Mouse (Mus musculus): ENCODE data around the gene Prss46.

The Prss46 gene

DNA sequence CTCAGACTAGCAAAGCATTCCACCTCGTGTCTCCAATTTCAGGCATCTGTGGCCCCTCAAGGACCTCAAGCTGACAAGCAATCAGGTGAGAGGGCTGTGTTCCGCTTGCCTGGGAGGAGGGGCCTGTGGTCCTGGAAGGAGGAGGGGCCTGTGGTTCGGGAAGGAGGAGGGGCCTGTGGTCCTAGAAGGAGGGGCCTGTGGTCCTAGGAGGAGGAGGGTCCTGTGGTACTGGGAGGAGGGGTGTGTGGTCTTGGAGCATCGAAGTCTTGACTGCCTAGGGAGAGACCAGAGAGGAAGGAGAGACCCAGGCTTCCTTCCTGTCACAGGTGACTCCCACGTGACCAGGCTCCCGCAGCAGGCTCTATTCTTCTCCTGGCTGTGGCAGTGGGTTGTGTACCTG is 52.3 kb downstream of the Prss46 start:
- DNase-seq (ENCODE audit: low spot score): no peak

- no peak for DNase-seq (ENCODE audit: low spot score)
These were observed 55.2 kb downstream of the Prss46 start for GRCm38 (mm10) chr9:110899451-110900008.

DNA sequence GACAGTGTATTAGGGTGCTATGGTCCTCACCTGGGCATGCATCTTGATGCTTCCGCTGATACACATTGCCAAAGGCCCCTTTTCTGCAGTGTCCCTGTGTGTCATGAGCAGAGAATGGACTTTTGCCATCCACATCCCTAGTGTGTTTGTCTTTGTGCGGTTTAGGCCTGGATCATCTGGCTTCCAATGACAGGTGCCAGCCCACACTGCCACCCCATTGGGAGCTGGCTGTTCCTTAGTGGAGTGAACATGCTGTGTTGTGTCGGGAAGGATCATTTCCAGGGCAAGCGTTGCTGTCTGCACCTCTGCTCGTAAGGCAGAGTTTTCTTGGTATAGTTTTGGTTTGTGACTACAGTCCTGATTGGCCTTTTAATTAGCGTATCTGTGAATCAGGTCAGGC is 56.9 kb downstream of the Prss46 start:
- DNase-seq (ENCODE audit: low spot score): no peak

DNA sequence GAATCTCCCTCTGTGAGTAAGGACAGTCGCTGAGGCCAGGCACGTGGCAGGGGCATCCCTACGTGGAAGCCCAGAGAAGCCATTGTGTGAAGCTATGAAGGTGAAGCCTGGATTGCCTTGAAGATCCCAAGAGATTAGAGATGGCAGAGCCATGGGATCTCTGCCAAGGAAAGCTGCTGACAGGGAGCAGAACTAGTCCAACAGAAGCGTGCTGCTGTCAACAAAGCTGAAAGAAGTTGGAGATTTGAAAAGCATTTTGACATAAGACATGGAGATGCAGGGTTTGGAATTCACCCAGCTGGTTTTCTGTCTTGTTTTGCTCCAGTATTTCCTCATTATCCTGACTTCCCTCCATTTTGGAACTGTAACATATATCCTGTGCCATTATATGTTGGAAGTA is 58.0 kb downstream of the Prss46 start:
- no peak for DNase-seq (ENCODE audit: low spot score)

All from left cerebral cortex, adult 11 months (tissue).